Mouse (Mus musculus) heart, postnatal 0 days (tissue): ENCODE data around the gene Ptpn1. TPM values are rescaled to one million over a fixed set of nuclear protein-coding genes. Genes with fewer than 3 reads are reported as not detected.

Experiments used
- ATAC-seq: fragments of 200-750 bp; cut with Nextera tagmentation; 2 replicates; pipeline ENCODE4 v1.8.0; 2017; ENCODE audit warnings: low read depth, moderate number of reproducible peaks, moderate library complexity; ENCODE audit not compliant: insufficient read depth
- DNase-seq: peaks from one replicate; pipeline ENCODE4 v3.0.0-alpha.2; 2016; ENCODE audit warnings: low spot score
- H3K27ac ChIP-seq: fragments of 300-500 bp; sonication (generic); 2 replicates; pipeline ENCODE4 v1.5.1; 2014; ENCODE audit warnings: low read depth, mild to moderate bottlenecking
- H3K27me3 ChIP-seq: fragments of 300-500 bp; sonication (generic); 2 replicates; pipeline ENCODE4 v1.6.1; 2014; ENCODE audit warnings: low read length, mixed read lengths; ENCODE audit not compliant: control insufficient read depth, insufficient read depth
- H3K36me3 ChIP-seq: fragments of 300-500 bp; sonication (generic); replicated peaks from 2 replicates; pipeline ENCODE4 v1.6.1; 2014; ENCODE audit warnings: low read length, mixed read lengths; ENCODE audit not compliant: control insufficient read depth, insufficient read depth
- H3K4me1 ChIP-seq: fragments of 300-500 bp; sonication (generic); 2 replicates; pipeline ENCODE4 v1.6.1; 2014; ENCODE audit warnings: antibody characterized with exemption; ENCODE audit not compliant: control insufficient read depth, insufficient read depth
- H3K4me2 ChIP-seq: fragments of 300-500 bp; sonication (generic); 2 replicates; pipeline ENCODE4 v1.6.1; 2014; ENCODE audit warnings: low read depth, mild to moderate bottlenecking, low read length, moderate library complexity
- H3K4me3 ChIP-seq: fragments of 300-500 bp; sonication (generic); 2 replicates; pipeline ENCODE4 v1.5.1; 2014; ENCODE audit warnings: low read depth, low read length
- H3K9ac ChIP-seq: fragments of 300-500 bp; sonication (generic); replicated peaks from 2 replicates; pipeline ENCODE4 v1.6.1; 2014; ENCODE audit warnings: low read depth, low read length, mixed read lengths
- H3K9me3 ChIP-seq: fragments of 300-500 bp; sonication (generic); replicated peaks from 2 replicates; pipeline ENCODE4 v1.6.1; 2016; ENCODE audit warnings: low read length; ENCODE audit not compliant: control insufficient read depth
- CTCF ChIP-seq: IDR thresholded peaks from 2 replicates; pipeline ENCODE4 v1.5.1; 2016; ENCODE audit warnings: antibody characterized with exemption, control low read depth, low read depth
- EP300 ChIP-seq: IDR thresholded peaks from 2 replicates; pipeline ENCODE4 v1.6.1; 2016; ENCODE audit warnings: antibody characterized with exemption, low read depth
- WGBS: fragments of 180-500 bp; shearing (Covaris S2); extraction: QIAGEN DNeasy Blood & Tissue Kit; methylation state at CpG from one replicate; pipeline ENCODE4 v1.1.7; 2014; 5-methylcytosine and 5-hydroxymethylcytosine counted together
- polyA plus RNA-seq: library from polyadenylated mRNA; unstranded; fragments of >200 nt; fragmentation: Nextera tagmentation; extraction: Ambion mirVana; gene quantifications from 2 replicates; pipeline ENCODE4 v1.2.1, GENCODE M21; 2015
- total RNA-seq: library from RNA; depleted of rRNA; stranded (reverse); fragments of >200 nt; gene quantifications from 2 replicates; pipeline ENCODE4 v1.2.3, GENCODE M21; 2014; ENCODE audit warnings: low replicate concordance

Ptpn1 gene
- total and polyA plus RNA-seq, 2 experiments from 2014 or later, result 22.0 to 37.9 TPM

DNA sequence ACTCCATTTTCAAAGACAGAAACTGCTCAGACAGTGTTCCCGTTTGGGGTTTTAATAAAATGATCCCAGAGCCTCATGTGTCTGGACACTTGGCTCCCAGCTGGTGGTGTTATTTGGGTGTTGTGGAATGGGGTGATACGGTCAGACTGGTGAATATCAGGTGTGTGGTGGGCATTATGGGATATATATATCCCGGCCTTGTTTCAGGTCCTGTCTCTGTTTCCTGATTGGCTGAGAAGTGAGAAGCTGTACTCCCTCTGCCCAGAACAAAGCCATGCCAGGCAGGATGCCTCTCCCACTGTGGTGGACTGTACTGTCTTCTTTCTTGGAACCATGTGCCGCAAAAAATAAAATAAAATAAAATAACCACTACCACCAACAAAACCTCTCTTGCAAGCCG is 7.8 kb upstream of the Ptpn1 start:
- TF ChIP-seq CTCF (no peak), EP300 (no peak)
- Histone ChIP-seq H3K9me3 (no peaks in the 10 kb centered on the region), H3K4me1 (peaks cover 13% of the 10 kb centered on the region), H3K4me3 (no peak overlapping the region), H3K4me2 (no peak overlapping the region), H3K27ac (no peak overlapping the region), H3K27me3 (no peaks in the 10 kb centered on the region), H3K9ac (no peak overlapping the region), H3K36me3 (no peaks in the 10 kb centered on the region)
- ATAC-seq, result no peak
- WGBS, result 90% methylated on average over 5 of the region's 5 CpGs
- DNase-seq, result no peak

DNA sequence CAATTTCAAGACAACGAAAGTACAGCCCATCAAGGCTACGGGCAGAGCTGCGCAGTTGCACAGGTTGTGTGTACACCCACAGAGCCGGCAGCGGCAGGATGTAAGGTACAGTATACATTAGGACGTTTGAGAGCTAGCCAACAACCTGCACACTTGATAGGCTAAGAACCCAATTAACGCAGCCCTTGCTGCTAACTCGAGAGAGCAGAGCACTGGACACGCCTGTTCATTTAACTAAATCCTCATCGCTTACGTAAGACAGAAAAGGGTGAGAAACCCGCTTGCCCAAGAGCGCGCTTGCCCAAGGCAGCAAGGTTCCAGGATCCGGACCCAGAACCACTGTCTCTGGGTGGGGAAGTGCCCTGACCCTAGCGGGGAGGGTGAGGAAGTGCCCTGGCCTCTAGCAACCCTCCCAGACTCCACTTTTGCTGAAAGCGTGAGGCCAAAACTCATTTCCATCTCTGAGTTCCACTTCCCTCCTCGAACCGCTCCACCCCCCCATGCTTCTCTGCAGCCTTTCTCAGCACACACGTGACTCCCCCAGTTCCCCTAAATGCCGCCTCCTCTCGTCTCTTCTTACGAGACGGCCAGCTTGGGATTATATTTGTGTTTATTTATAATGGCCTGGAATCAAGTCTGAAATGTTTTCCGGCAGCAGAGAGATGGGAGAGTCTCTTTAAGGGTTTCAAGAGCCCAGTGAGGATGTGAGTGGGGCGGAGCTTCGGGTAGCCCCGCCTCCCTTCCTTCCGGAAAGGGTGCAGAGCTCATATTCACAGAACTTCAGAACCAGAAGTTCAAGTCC is 6.9 kb upstream of the Ptpn1 start:
- 4% methylated on average over 29 of the region's 29 CpGs for WGBS
- Histone ChIP-seq H3K27me3 (no peaks in the 10 kb centered on the region), H3K4me1 (peaks cover 13% of the 10 kb centered on the region), H3K27ac (peak overlapping the region; percentile 77), H3K36me3 (no peaks in the 10 kb centered on the region), H3K4me2 (peak overlapping the region; percentile 79), H3K4me3 (peak overlapping the region; percentile 43), H3K9me3 (no peaks in the 10 kb centered on the region), H3K9ac (peak overlapping the region; percentile 54)
- ATAC-seq (peak; percentile 81), DNase-seq (peak; percentile 86)
- TF ChIP-seq EP300 (no peak), CTCF (no peak)

DNA sequence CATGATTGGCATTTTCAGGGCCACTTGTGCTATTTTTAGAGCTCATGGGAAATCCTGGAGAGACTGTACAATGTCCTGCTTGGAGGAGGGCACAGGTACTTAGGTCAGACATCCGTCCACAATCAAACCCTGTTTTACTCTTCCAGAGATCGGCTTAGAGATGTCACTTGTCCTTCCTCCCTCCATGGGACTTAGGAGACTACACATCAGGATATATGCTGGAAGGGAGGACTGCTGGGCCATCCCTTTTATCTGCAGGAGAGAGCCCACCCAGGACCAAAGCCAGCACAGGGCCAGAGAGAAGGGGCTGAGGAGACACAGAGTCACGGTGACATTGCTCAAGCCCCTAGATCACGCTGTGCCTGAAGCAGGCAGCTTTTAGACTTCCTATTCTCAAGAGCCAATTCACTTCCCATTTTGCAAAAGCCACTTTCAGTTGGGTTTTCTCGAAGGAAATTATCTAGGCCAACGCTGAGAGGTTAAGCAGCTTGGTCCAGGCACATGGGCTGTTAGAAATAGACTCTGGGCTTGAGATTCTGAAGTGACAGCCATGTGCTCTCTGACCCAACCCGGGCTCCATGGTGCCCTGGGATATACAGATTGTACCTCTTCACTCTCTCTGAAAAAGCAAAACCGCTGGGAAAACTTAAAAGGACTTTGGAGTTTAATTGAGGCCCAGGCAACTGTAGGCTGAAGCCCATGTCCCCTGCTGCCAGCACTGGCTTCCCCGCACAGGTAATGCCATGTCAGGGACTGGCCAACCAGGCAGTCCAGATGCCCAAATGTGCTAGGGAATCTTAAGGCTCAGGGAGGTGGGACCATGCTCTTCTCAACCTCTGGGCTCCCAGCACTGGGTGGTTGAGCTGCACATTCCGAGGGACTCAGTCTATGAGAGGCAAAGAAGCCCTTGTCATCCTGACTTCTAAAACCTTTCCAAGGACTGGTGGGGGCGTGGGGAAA is 5.7 kb upstream of the Ptpn1 start:
- 72% methylated on average over 11 of the region's 11 CpGs for WGBS

DNA sequence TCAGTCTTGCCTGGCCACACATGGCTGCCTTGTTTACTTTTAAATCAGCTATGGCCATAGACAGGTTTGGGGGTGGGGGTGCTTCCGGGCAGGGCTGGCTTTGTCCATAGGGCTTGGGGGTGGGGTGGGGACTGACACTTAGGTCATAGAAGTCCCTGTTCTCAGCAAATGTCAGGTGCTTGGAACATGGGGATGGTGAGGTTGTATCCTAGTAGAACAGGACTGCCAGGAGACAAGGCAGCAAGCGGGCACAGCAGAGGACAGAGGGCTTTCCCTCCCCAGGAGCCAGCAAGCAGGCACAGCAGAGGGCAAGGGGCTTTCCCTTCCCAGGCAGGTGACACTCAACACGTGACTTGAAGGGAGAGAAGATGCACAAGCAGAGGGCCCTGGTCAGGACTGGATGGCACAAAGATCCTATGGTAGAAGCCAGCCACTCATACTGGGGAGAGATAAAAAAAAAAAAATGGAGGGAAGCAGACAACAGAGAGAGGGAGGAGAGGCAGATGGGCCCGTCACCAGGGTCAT is 3.8 kb upstream of the Ptpn1 start:
- TF ChIP-seq CTCF, result no peak
- no peak for TF ChIP-seq EP300
- H3K9me3 ChIP-seq, result no peaks in the 10 kb centered on the region

More for the DNA sequence above, 5.7 kb upstream of the Ptpn1 start:
- Histone ChIP-seq H3K4me2 (peak overlapping the region; percentile 79), H3K36me3 (no peaks in the 10 kb centered on the region), H3K27ac (peak overlapping the region; percentile 77; the same call in 1 of the 2 replicates), H3K27me3 (no peaks in the 10 kb centered on the region), H3K4me1 (peaks cover 13% of the 10 kb centered on the region), H3K9ac (no peak overlapping the region), H3K9me3 (no peaks in the 10 kb centered on the region), H3K4me3 (no peak overlapping the region)
- no peak for ATAC-seq
- no peak for DNase-seq
- TF ChIP-seq CTCF, result no peak
- TF ChIP-seq EP300, result no peak

DNA sequence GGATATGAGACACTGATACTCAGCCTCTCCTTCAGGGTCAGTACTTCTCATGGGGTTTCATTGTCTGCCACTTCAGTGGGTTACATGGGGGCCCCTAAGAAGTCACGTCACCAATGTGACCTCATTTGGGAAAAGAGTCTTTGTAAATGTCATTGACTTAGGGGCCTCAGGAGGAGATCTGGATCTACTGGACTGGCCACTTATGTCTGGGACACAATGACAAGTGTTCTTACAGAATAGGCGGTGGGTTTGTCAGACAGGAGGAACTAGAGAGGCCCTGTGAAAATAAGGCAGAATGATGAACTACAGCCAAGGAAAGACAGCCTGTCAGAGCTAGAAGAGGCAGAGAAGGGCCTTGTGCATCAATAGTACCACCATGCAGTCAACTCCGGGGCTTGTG is 2.9 kb upstream of the Ptpn1 start:
- Histone ChIP-seq H3K9me3 (no peaks in the 10 kb centered on the region), H3K9ac (no peak overlapping the region), H3K4me3 (no peak overlapping the region), H3K4me1 (peaks cover 30% of the 10 kb centered on the region), H3K27ac (no peak overlapping the region), H3K27me3 (no peaks in the 10 kb centered on the region), H3K36me3 (no peaks in the 10 kb centered on the region), H3K4me2 (no peak overlapping the region)
- ATAC-seq (no peak), DNase-seq (no peak)
- 78% methylated on average over 3 of the region's 3 CpGs for WGBS
- no peak for TF ChIP-seq CTCF
- TF ChIP-seq EP300, result no peak

More for the DNA sequence above, 3.8 kb upstream of the Ptpn1 start:
- Histone ChIP-seq H3K4me1 (peaks cover 21% of the 10 kb centered on the region), H3K4me3 (no peak overlapping the region), H3K27me3 (no peaks in the 10 kb centered on the region), H3K9ac (no peak overlapping the region), H3K27ac (no peak overlapping the region), H3K4me2 (no peak overlapping the region), H3K36me3 (no peaks in the 10 kb centered on the region)
- ATAC-seq, result no peak
- no peak for DNase-seq
- WGBS, result 72% methylated on average over 4 of the region's 4 CpGs
